Mouse (Mus musculus) forebrain, embryonic 11.5 days (tissue): Measurements from ENCODE around the gene Spred3. TPM values are rescaled to one million over a fixed set of nuclear protein-coding genes. Genes with fewer than 3 reads are reported as not detected.
A peak's percentile ranks its signal among the peaks of the same experiment; 100 is the strongest.

Experiments used
- ATAC-seq: fragments of 200-750 bp; cut with Nextera tagmentation; replicated peaks from 2 replicates; pipeline ENCODE4 v1.8.0; 2017; ENCODE audit warnings: moderate TSS enrichment; ENCODE audit not compliant: low FRiP score
- DNase-seq: peaks from one replicate; pipeline ENCODE4 v3.0.0-alpha.2; 2017; ENCODE audit warnings: low spot score
- H3K27ac ChIP-seq: fragments of 300-500 bp; sonication (generic); 2 replicates; pipeline ENCODE4 v1.5.1; 2014; ENCODE audit warnings: low read depth, low read length
- H3K27me3 ChIP-seq: fragments of 300-500 bp; sonication (generic); 2 replicates; pipeline ENCODE4 v1.6.1; 2014; ENCODE audit warnings: mild to moderate bottlenecking, low read length, mixed read lengths; ENCODE audit not compliant: control insufficient read depth, insufficient read depth
- H3K36me3 ChIP-seq: fragments of 300-500 bp; sonication (generic); 2 replicates; pipeline ENCODE4 v1.6.1; 2014; ENCODE audit warnings: mild to moderate bottlenecking, low read length, moderate library complexity, mixed read lengths; ENCODE audit not compliant: control insufficient read depth, insufficient read depth
- H3K4me1 ChIP-seq: fragments of 300-500 bp; sonication (generic); replicated peaks from 2 replicates; pipeline ENCODE4 v1.6.1; 2014; ENCODE audit warnings: low read length, mixed read lengths; ENCODE audit not compliant: control insufficient read depth, insufficient read depth
- H3K4me2 ChIP-seq: fragments of 300-500 bp; sonication (generic); 2 replicates; pipeline ENCODE4 v1.6.1; 2014; ENCODE audit warnings: low read depth, mild to moderate bottlenecking, low read length, moderate library complexity, mixed read lengths; ENCODE audit not compliant: severe bottlenecking
- H3K4me3 ChIP-seq: fragments of 300-500 bp; sonication (generic); 2 replicates; pipeline ENCODE4 v1.5.1; 2014; ENCODE audit warnings: low read depth, low read length
- H3K9ac ChIP-seq: fragments of 300-500 bp; sonication (generic); 2 replicates; pipeline ENCODE4 v1.6.1; 2014; ENCODE audit warnings: low read length
- H3K9me3 ChIP-seq: fragments of 300-500 bp; sonication (generic); 2 replicates; pipeline ENCODE4 v1.6.1; 2016; ENCODE audit warnings: low read length, mixed read lengths; ENCODE audit not compliant: control insufficient read depth
- WGBS: fragments of 180-500 bp; shearing (Covaris S2); extraction: QIAGEN DNeasy Blood & Tissue Kit; methylation state at CpG from one replicate; pipeline ENCODE4 v1.1.7; 2014; 5-methylcytosine and 5-hydroxymethylcytosine counted together
- polyA plus RNA-seq: library from polyadenylated mRNA; unstranded; fragments of >200 nt; fragmentation: Nextera tagmentation; extraction: Ambion mirVana; gene quantifications from 2 replicates; pipeline ENCODE4 v1.2.1, GENCODE M21; 2014

Spred3 gene
- polyA plus RNA-seq, 1 experiment from 2014 or later = 7.8 TPM

DNA sequence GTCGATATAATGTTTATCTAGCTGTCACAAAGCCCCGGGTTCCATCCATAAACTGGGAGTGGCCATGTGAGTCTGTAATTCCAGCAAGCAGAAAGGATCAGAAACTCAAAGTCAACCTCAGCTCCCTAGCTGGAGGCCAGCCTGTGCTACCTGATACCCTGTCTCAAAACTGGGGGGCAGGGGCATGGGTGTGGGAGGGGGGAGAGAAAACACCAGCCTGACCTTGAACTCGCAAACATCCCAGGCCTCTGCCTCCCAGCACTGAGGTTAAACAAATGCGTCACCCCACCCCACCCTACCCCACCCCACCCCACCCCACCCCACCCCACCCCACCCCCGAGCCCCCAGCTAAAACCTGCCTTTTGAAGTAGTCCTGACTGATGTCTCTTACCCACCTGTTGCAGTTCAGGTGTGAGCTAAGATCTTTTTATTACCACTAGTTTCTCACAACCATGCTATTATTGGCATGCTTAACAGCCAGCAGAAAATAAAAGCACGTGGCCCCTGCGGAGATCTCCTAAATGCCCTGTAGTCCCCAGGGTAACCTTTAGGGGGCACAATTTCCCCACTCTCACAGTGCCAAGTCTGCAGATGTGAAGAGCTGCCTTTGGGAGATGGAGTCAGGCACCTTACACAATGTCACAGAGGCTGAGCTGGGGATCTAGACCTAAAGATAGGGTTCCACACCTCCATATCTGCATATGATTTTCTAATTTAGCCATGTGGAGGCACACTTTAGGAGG, 43.9 kb downstream of the Spred3 start:
- Histone ChIP-seq H3K4me3 (no peak overlapping the region), H3K9ac (no peak overlapping the region), H3K4me1 (peaks cover 6% of the 10 kb centered on the region; the same call in 1 of the 2 replicates), H3K4me2 (no peak overlapping the region), H3K27me3 (no peaks in the 10 kb centered on the region), H3K9me3 (no peaks in the 10 kb centered on the region), H3K36me3 (no peaks in the 10 kb centered on the region), H3K27ac (no peak overlapping the region)
- ATAC-seq = no peak
- peak; percentile 78 for DNase-seq
- 31% methylated on average over 7 of the region's 7 CpGs for WGBS

DNA sequence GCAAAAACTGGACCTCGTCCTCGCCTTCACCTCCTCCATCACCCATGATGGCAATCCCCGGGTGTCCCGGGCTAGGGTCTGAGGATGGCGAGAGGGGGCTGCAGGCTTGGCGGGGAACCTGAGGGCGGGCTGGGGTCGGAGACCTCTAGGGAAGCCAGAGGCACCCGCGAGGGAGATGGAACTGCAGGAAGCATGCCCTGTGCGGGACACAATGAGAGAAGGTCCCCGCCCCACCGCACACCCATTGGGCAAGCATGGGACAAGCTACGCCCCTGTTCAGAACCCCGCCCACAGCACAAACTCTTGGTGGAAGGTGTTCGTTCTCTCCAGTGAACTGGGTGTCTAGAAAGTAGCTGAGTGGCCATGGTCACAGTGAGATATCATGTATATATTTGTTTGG, 45.2 kb downstream of the Spred3 start, which contains the start of gene Ryr1:
Gene Ryr1 (minus strand): TSS at position 210 of the 400 bp plus-strand sequence.
- peak; percentile 86 for DNase-seq
- H3K9ac ChIP-seq = peak within 1 kb of the TSS; percentile 64
- peaks cover 6% of the 10 kb centered on the region; the same call in 1 of the 2 replicates for H3K4me1 ChIP-seq
- H3K9me3 ChIP-seq = no peaks in the 10 kb centered on the region
- WGBS = 1% methylated on average over 16 of the region's 16 CpGs
- no peaks in the 10 kb centered on the region for H3K36me3 ChIP-seq
- H3K4me2 ChIP-seq = peak within 1 kb of the TSS; percentile 87
- no peaks in the 10 kb centered on the region for H3K27me3 ChIP-seq
- no peak within 1 kb of the TSS for H3K27ac ChIP-seq
- peak; percentile 84 for ATAC-seq
- peak within 1 kb of the TSS; percentile 33 for H3K4me3 ChIP-seq

DNA sequence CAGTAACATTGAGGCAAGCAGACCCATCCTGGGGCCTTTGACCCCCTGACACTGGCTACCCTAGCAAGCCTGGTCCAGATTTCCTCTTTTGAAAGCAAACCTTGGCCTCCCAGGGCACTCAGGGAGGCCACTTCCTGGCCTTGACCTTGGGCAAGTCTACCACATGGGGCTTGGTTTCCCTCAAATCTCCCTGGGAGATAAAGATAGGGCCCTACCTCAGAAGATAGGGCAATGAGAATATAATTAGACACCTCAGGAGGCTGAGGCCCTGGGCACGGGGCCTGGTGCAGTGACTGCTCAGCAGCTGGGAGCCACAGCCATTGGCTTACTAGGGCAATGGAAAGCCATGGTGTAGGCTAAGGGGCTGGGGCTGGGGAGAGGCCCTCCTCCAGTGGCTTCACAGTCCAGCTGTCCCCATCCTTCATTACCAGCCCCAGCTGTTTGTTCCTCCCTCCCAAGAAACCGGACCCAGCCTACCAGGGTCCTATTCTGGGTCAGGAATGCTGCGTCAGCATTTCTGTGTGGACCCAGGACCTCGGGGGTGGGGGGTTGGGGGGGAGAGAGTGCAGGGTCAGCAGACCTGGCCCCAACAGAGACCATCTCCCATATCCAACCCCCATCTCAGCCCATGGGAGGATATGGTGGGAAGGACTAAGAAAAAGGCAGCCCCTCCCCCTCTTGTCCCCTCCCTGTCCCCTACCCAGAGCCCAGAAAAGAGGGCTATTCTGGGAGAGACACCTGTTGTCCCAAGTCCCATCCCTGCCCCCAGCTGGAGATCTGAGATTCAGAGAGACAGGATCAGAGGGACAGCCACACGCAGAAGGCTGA, 46.5 kb downstream of the Spred3 start:
- DNase-seq (no peak), ATAC-seq (no peak)
- Histone ChIP-seq H3K9me3 (no peaks in the 10 kb centered on the region), H3K4me1 (peaks cover 6% of the 10 kb centered on the region; the same call in 1 of the 2 replicates), H3K9ac (no peak overlapping the region), H3K27ac (no peak overlapping the region), H3K27me3 (no peaks in the 10 kb centered on the region; the same call in 1 of the 2 replicates), H3K36me3 (no peaks in the 10 kb centered on the region), H3K4me2 (no peak overlapping the region), H3K4me3 (no peak overlapping the region)
- WGBS = 56% methylated on average over 5 of the region's 5 CpGs

DNA sequence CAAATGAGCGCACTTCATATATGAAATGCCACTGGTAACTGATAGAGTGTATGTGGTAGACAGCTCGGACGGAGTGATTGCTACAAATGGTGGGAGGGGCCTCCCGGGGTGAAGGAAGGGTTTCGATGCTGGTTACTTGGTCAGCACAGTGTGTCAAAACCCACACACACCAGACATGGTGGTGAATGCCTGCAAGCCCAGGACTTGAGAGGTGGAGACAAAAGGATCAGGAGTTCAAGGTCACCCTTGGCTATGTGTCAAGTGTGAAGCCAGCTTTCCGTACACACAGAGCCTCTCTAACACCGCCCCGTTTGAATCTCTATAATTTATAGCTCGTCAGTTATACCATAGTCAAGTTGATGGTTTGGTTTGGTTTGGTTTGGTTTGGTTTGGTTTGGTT, 47.4 kb downstream of the Spred3 start:
- no peaks in the 10 kb centered on the region; the same call in 1 of the 2 replicates for H3K27me3 ChIP-seq
- H3K27ac ChIP-seq = no peak overlapping the region
- H3K9me3 ChIP-seq = no peaks in the 10 kb centered on the region
- no peak overlapping the region for H3K4me2 ChIP-seq
- H3K9ac ChIP-seq = no peak overlapping the region
- no peak overlapping the region for H3K4me3 ChIP-seq
- peaks cover 7% of the 10 kb centered on the region; the same call in 1 of the 2 replicates for H3K4me1 ChIP-seq
- WGBS = 90% methylated on average over 9 of the region's 9 CpGs
- no peaks in the 10 kb centered on the region for H3K36me3 ChIP-seq
- ATAC-seq (no peak), DNase-seq (no peak)

DNA sequence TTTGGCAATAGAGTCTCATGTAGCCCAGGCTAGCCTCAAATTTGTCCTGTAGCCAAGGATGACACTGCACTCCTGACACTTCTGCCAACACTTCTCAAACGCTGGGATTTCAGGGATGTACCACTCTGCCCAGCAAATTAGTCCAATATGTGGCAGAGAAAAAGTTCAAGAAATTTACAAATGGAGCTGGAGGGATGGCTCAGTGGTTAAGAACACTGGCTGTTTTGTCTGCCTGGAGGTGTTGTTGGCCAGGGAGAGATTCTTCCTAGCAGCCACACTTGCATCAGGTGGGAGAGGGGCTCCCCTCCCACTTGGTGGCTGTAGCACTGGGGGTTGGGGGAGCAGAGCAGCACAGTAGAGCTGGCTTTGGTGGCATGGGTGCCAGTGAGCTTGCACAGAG, 50.7 kb downstream of the Spred3 start:
- ATAC-seq (no peak), DNase-seq (no peak)
- H3K27ac ChIP-seq = no peak overlapping the region
- H3K27me3 ChIP-seq = no peaks in the 10 kb centered on the region; the same call in 1 of the 2 replicates
- H3K9ac ChIP-seq = no peak overlapping the region
- H3K4me3 ChIP-seq = no peak overlapping the region
- H3K36me3 ChIP-seq = no peaks in the 10 kb centered on the region
- WGBS = 65% methylated on average over 1 of the region's 1 CpGs
- H3K9me3 ChIP-seq = no peaks in the 10 kb centered on the region
- H3K4me1 ChIP-seq = peaks cover 4% of the 10 kb centered on the region; the same call in 1 of the 2 replicates
- H3K4me2 ChIP-seq = no peak overlapping the region

DNA sequence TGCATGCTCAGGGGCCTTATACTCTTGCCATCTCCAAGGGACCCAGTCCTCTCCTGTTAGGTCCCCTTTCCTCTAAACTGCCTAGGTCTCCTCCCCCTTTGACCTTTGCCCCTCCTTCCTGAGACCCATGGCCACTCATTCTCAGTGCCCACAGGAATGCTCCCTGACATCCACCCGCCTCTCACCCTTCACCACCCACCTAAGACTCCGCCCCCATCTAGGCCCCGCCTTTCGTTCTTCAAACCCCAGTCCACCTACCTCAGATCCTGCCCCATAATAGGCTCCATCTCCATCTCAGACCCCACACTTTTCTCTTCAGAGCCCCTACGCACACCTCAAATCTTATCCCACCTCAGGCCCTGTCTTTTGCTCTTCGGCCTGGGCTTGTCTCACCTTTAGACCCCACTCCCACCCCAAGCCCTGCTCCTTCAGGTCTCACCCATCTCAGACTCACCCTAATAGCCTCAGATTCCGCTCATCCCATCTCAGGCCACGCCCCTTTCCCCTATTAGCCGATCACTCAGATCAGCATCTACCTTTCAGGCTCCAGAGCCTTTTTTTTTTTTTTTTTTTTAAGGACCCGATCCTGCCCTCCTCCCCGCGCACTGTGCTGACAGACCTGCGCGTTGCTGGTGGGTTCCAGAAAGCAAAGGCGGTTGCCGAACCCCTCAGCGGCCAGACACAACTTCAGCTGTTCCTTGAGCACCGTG, 51.9 kb downstream of the Spred3 start:
- no peaks in the 10 kb centered on the region; the same call in 1 of the 2 replicates for H3K27me3 ChIP-seq
- H3K9me3 ChIP-seq = no peaks in the 10 kb centered on the region
- no peak overlapping the region for H3K27ac ChIP-seq
- no peaks in the 10 kb centered on the region for H3K36me3 ChIP-seq
- no peak overlapping the region for H3K4me3 ChIP-seq
- 8% methylated on average over 18 of the region's 18 CpGs for WGBS
- H3K9ac ChIP-seq = no peak overlapping the region
- H3K4me2 ChIP-seq = no peak overlapping the region
- H3K4me1 ChIP-seq = peaks cover 2% of the 10 kb centered on the region; the same call in 1 of the 2 replicates
- DNase-seq (no peak), ATAC-seq (no peak)

DNA sequence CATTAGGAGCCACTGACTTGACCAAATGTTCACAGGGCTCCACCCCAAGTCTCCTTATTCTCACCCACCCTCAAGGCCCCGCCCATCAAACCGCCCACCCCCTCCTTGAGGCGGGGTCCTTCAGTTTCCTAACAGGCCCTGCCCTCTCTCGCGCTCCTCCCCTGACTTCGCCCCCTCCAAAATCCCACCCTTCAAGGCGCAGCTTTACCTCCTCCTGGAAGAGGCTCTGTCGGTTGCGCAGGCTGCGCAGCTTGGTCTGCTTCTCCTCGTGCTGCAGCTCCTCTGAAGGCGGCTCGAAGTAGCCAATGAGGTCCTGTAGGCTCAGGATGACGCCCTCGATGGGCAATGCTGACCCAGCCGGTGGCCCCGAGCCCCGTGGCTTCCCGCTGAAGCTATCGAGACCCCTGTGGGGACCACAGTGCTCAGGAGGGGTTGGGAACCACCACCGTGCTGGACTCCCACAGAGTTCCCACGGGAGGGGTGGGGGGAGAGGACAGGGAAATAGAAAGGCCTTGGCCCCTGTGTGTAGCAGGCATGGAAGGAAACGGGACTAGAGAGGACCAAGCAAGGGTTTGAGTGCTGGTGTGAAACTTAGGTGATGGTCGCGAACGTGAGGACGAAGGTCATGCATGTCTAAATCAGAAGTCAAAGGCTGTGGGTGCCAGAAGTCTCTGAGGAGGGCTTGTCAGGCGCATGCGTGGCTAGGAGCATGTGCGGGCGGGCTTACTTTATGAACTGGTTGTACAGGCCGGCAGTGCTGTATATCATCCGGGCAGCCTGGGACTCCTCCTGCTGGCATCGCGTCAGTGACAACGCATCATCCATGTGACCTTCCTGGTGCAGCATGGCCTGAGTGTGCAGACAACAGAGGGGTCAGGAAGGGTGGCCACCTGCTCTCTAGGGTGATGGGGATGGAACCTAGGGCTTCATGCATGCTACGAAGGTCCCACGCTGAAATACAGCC, 60.9 kb downstream of the Spred3 start:
- no peak overlapping the region; the same call in 1 of the 2 replicates for H3K4me3 ChIP-seq
- H3K27ac ChIP-seq = no peak overlapping the region
- DNase-seq = no peak
- peak overlapping the region; percentile 37 for H3K4me2 ChIP-seq
- peaks cover 2% of the 10 kb centered on the region; the same call in 1 of the 2 replicates for H3K27me3 ChIP-seq
- no peaks in the 10 kb centered on the region for H3K36me3 ChIP-seq
- ATAC-seq = no peak
- H3K4me1 ChIP-seq = no peaks in the 10 kb centered on the region; the same call in 1 of the 2 replicates
- H3K9ac ChIP-seq = peak overlapping the region; percentile 35; the same call in 1 of the 2 replicates
- H3K9me3 ChIP-seq = no peaks in the 10 kb centered on the region
- 30% methylated on average over 38 of the region's 38 CpGs for WGBS
